Mouse (Mus musculus) kidney, adult 2 months (tissue): ENCODE measurements around the gene Sept9.

Source experiments
- CTCF ChIP-seq: fragments of 200-500 bp; conservative IDR thresholded peaks from 2 replicates; pipeline ENCODE4 v1.5.1; 2011; ENCODE audit warnings: low read depth, mild to moderate bottlenecking, control low read depth, low read length, moderate library complexity, mixed read lengths; ENCODE audit not compliant: insufficient read depth, insufficient read length
- POLR2A ChIP-seq: fragments of 200-500 bp; IDR thresholded peaks from one replicate; pipeline ENCODE4 v1.6.1; 2011; ENCODE audit warnings: low read depth, low read length, control low read depth

- TF ChIP-seq CTCF: no peak
- TF ChIP-seq POLR2A: no peak
Observed at GRCm38 (mm10) chr11:117228139-117228538, 28.7 kb downstream of the Sept9 start.
